Mouse (Mus musculus): ENCODE measurements at regions not wholly inside any gene's neighbourhood (a gene's known extent, or its start where the extent isn't known, plus 50 kb on each side); places are given as distances from the start of the nearest gene placed in this dataset.

- no peak for DNase-seq (ENCODE audit: low read depth, low spot score)
These were observed 348.2 kb downstream of the Fat4 start for GRCm38 (mm10) chr3:39234921-39235320.

GRCm38 (mm10) chr3:39248712-39249111 lies 362.0 kb downstream of the Fat4 start:
- no peak for DNase-seq (ENCODE audit: low read depth, low spot score)

- no peak for DNase-seq (ENCODE audit: low read depth, low spot score)
These were observed 362.6 kb downstream of the Fat4 start for GRCm38 (mm10) chr3:39249224-39249892.

GRCm38 (mm10) chr3:39253076-39253475 lies 366.3 kb downstream of the Fat4 start:
- no peak for DNase-seq (ENCODE audit: low read depth, low spot score)

- DNase-seq (ENCODE audit: low read depth, low spot score), result no peak
These were observed 378.1 kb downstream of the Fat4 start for GRCm38 (mm10) chr3:39264671-39265430.

GRCm38 (mm10) chr3:39265606-39266005 lies 378.9 kb downstream of the Fat4 start:
- no peak for DNase-seq (ENCODE audit: low read depth, low spot score)

- DNase-seq (ENCODE audit: low read depth, low spot score), result no peak
These were observed 382.6 kb downstream of the Fat4 start for GRCm38 (mm10) chr3:39269388-39269787.

GRCm38 (mm10) chr3:39272616-39273015 lies 385.9 kb downstream of the Fat4 start:
- no peak for DNase-seq (ENCODE audit: low read depth, low spot score)

GRCm38 (mm10) chr3:39276897-39277296 lies 390.2 kb downstream of the Fat4 start:
- DNase-seq (ENCODE audit: low read depth, low spot score), result no peak

GRCm38 (mm10) chr3:39277310-39277709 lies 390.6 kb downstream of the Fat4 start:
- no peak for DNase-seq (ENCODE audit: low read depth, low spot score)

- DNase-seq (ENCODE audit: low read depth, low spot score), result no peak
These were observed 408.5 kb downstream of the Fat4 start for GRCm38 (mm10) chr3:39295255-39295654.

GRCm38 (mm10) chr3:39296257-39296656 lies 409.5 kb downstream of the Fat4 start:
- no peak for DNase-seq (ENCODE audit: low read depth, low spot score)

GRCm38 (mm10) chr3:39309487-39309886 lies 422.7 kb downstream of the Fat4 start:
- DNase-seq (ENCODE audit: low read depth, low spot score), result no peak

GRCm38 (mm10) chr3:39313563-39313962 lies 426.8 kb downstream of the Fat4 start:
- no peak for DNase-seq (ENCODE audit: low read depth, low spot score)

GRCm38 (mm10) chr3:39320851-39321250 lies 434.1 kb downstream of the Fat4 start:
- DNase-seq (ENCODE audit: low read depth, low spot score), result no peak

GRCm38 (mm10) chr3:39322225-39322624 lies 435.5 kb downstream of the Fat4 start:
- DNase-seq (ENCODE audit: low read depth, low spot score), result no peak

- DNase-seq (ENCODE audit: low read depth, low spot score), result no peak
These were observed 449.0 kb downstream of the Fat4 start for GRCm38 (mm10) chr3:39335612-39336230.

- DNase-seq (ENCODE audit: low read depth, low spot score), result no peak
These were observed 454.5 kb downstream of the Fat4 start for GRCm38 (mm10) chr3:39341161-39341687.

- DNase-seq (ENCODE audit: low read depth, low spot score), result no peak
These were observed 457.3 kb downstream of the Fat4 start for GRCm38 (mm10) chr3:39344078-39344477.

GRCm38 (mm10) chr3:39347578-39347977 lies 460.8 kb downstream of the Fat4 start:
- no peak for DNase-seq (ENCODE audit: low read depth, low spot score)

- no peak for DNase-seq (ENCODE audit: low read depth, low spot score)
These were observed 470.3 kb downstream of the Fat4 start for GRCm38 (mm10) chr3:39357012-39357411.

GRCm38 (mm10) chr3:39360278-39360677 lies 473.5 kb downstream of the Fat4 start:
- no peak for DNase-seq (ENCODE audit: low read depth, low spot score)
